Mouse (Mus musculus) inflammation-experienced regulatory T-cells, adult 6 months (primary cell): ENCODE measurements around the gene Eomes. TPM values are rescaled to one million over a fixed set of nuclear protein-coding genes. Genes with fewer than 3 reads are reported as not detected.

Experiments used
- ATAC-seq: one replicate; pipeline ENCODE4 v1.8.0; 2017
- polyA plus RNA-seq, 3 experiments: library from polyadenylated mRNA; unstranded; fragments of 100-300 nt; shearing (Covaris generic); gene quantifications; one replicate each; pipeline ENCODE4 v1.2.1; 2017

The Eomes gene
- polyA plus RNA-seq: 10 to 100 TPM in 1 of 3 experiments, under 1 TPM in 2; 0.16 to 10.9 (median 0.62) TPM

DNA sequence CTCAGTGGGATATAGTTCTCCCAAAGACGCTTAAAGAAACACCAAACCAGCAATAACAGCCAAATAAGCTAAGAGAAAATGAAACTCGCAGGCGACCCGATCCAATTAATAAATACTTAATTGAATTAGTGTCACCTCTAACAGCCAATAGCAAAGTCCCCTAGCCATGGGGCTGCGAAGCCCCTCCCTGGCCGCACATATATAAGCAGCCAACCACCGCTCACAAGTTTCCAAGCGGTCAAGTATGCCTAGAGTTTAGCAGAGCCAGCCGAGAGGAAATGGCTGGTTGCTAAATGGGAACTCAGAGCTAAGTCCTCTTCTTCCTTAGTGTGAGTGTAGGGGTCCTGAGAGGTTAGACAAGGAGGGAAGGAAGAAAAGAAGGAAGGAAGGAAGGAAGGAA is at the start of gene Eomes:
TSS of gene Eomes (plus strand) at position 252 of the 400 bp plus-strand sequence.
- ATAC-seq: no peak

DNA sequence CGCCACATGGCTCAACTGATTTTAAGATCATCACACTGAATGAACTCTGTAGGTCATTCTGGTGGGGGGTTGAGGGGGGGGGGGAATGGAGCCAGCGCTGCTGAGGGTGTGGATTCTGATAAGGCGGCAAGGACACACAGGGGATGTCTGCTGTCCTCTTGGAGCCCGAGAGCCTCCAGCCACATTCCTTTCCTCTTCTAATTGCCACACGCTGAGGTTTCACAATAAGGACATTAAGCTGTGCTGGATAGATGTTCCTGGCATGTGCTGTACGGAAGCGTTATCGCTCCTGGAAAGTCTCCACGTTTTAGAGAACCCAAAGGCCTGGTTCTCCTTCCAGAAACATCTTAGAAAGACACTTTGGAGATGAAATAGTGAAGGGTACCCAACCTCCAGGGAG is 33.2 kb upstream of the Eomes start:
- no peak for ATAC-seq

DNA sequence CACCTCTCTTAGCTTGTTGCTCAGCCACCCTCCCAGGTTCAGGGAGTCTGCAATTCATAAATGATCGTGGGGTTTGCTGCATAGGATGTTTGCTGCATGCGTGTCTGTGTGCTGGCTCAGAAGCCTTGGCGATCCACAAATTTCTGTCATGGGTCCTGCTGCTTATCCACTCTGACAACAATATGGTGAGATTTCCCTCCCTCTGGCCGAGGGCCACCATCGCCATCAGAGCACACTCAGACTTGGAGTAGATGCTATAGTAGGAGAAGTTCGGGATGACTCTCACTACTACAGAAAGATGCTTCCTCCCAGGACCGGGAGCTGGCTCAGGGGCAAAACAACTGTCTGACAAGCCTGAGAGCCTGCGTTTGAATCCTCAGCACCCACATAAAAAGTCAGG is 28.7 kb upstream of the Eomes start:
- ATAC-seq: no peak

DNA sequence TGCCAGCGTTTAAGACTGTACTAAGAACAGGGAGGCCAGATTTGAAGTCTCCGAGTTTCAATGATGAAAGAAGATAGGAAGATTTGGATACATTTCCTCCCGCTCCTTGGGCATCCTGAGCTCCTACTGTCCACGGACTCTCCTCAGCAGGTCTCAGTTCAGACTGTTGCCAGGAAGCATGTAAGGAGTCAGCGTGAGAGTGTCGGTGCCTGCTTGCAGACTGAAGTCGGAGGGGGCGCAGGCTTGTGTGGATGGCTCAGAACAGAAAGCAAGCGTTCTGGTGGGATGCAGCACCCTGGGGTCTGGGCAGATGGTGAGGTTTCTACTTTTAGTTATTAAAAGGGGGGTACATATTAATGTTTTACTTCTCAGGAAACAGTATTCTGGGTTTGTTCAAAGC is 24.6 kb upstream of the Eomes start:
- peak; percentile 55 for ATAC-seq

DNA sequence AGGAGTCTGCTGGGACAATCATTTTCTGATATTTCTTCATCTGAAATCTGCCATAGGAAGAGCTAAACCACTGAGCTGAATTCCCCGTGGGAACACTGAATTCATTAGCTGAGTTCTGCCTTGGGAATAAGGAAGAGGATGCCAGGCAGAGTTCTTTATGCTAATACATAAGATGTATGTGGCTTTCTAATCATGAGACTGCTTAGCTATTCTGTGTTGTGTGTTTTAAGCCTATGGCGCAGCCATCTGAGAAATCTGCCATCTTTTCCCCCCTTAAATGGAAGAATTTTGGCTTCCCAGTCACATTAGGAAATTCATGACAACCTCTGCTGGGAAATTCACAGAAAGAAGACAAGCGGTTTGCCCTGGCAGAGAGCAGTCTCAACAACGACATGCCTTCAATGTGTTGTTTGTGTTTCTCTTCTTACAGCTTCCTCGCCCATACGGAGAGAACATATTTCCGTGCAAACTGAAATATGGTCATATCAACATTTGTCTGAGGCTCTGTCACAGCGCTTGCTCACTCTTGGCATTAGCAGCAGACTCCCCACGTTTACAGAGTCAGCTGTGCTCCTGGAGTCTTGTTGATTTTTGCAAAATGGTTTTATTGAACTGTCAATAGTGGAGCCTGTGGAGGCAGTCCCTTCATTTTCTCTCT is 22.7 kb upstream of the Eomes start:
- no peak for ATAC-seq

DNA sequence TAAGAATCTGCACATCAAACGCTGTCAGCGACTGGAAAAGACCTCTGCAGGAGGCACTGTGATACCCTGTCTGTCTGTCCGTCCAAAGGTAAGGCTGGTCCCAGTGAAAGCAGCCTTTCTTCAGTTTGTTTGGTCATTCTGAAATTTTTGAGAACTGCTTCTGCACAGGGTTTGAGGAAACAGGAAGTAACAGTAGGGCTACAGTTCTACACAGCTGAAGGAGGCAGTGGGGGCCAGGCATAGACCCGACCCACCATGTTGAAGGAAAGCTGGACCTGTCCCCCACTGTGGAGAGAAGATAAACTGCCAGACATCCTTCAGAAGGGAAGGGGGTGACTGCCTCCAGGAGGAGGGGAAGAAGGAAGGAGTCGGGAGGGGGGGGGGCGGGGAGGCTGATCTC is 21.6 kb upstream of the Eomes start:
- ATAC-seq: no peak

DNA sequence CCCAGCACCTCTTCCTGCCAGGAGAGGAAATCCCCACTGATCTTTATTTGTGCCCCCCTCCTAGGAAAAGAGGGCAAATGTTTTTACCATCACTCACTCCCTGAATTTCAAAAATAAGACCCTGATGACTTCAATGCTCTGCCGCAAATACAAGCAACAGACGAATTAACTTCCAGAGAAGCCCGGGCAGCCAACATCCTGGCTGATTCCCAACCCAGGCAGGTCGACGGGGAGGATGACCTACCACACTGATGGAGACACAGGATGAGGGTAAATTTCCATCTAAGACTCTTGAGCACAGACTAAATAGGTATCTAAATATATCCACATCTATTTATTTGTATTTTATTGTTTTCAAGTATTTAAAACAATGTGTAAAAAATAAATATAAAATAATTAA is 20.0 kb upstream of the Eomes start:
- no peak for ATAC-seq

DNA sequence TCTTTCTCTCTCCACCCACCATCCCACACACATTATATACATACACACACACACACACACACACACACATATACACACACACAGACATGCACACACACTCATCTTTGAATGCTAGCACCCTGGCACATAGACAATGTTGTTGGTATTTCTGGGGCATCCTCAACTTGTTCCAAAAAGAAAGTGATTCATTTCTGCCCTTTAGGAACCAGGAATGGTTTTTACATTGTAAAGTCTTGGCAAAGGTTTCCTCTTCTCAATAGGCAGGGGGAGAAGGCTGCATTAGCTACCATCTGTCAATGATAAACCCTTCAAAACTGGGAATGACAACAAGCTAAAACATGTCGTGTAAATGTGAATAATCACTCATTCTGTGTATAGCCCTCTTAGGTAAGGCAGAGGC is 14.0 kb upstream of the Eomes start:
- no peak for ATAC-seq

DNA sequence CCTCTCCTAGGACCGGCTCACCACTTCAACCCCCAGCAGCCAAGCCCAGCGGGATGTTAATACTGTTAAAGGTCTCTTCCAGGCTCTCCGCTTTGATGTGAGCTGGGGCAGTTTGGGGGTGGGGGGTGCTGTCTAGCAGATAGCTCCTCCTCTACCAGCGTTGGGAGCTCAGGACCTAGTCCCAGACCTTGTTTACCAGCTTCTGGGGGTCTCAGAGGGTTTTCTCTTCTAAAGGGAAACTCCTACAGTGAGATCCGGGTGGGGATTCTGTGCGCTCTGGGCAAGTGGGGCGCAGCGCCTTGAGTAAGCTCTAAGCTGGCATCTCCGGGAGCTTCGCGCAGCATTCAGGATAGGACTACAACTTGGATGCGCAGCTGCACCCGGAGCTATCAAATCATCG is 9.7 kb upstream of the Eomes start:
- ATAC-seq: no peak

DNA sequence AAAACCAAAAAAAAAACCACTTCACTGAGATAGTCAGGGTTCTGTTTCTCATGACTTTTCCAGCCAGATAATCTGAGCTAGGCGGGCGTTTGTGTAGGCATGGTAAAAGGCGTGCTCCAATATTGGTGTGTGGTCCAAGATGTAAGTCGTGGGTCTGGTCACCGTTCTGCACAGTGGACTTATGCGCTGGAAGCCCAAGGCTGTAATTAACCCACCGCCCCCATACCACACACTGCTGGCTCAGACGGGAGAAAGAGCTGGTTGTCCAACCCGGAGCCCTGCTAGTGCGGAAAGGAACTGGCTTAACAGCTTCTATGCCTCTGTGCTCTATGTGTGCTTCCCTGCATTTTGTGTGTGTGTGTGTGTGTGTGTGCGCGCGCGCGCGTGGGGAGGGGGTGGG is 8.7 kb upstream of the Eomes start:
- ATAC-seq: no peak

DNA sequence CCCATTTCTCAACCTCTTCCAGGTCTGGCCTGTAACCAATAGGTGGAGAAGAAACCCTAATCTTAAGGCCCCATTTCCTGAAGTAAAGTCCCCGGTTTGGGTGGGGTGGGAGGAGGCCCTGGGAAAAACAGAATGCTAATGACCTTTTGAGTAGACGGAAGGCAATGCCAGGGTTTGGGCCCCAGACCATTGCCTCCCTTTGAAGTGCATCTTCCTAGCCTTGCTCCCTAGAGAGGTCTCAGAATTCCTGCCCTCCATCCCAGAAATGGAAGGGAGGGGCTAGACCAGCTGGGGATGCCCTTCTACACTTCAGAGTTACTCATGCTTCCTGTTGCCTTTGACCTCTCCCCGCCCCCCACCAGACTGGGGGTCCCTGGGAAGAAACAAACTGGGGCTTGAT is 6.7 kb upstream of the Eomes start:
- ATAC-seq: no peak

DNA sequence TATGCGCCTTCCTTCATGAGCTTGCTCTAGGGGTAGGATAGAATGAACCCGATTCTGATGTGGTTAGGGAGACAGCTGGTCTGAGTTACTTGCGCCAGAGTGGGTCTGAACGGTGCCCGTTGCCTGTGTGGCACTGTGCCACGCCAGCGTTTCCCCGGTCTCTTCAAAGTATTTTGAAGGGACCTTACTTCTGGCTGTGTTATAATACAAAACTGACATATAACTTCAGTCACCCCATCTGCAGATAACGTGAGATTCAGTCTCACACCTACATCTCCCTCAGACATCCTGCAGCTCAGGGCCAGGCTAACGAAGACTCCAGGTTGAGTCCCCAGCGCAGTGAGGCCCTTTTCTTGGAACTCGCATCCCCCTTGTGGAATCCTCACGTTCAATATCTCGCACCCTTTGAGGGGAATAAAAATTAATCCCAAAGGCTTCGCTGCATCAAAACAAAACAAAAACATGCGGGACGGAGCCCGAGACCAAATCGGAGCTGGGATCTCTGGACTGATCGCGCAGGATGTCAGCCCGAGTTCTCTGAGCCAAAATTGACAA is 1.7 kb upstream of the Eomes start:
- ATAC-seq: no peak

DNA sequence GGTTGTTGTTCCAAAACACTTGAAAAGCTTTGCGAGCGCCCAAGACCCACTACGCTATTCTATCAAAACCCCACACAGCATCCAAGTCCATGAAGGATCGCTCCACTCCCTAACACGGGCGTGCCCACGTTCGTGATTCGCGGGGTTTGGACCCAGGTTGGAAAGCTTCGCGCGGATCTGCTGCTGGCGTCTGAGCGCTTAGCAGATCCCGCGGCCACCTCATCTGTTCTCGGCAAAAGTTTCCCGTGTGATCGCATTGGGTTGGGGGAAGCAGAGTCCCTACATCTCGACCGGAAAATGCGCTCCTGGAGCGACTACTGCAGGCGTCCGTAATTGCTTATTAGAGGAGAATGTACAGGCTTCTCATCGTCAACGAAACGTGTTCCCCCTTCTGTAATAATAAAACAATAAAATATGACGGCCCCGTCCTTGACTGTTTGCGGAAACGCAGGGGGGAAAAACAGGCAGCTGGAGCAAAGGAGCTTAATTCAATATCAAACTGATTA is 1.2 kb upstream of the Eomes start:
- ATAC-seq: peak; percentile 21

DNA sequence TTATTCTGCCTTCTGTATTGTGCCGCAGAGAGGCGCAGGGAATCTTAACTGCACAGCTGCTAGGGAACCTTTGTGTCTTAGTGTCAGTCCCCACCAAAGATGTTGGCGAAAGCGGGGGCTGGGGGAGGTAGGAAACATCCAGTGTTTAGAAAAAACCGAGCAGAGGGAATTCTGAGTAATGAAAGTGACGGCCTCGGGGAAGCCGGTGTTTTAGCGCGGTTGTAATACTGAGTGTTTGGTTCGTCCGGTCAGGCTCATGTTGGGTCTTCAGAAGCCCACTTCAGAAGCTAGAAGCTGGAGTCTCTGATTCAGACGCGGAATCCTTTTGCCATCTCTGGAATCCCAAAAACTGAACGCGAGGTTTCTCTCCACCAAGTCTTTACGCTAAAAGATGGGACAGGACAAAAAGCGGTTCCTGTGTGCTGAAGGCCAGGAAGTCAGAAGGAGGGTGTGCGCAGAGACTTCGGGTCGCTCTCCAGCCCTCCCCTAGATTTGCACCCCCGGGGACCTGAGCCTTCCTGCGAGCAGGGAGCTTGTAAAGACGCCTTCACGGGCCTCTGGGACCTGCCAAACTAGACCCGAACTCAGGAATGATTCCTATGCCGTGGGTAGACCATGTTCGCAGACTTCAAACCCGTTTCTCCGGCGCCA is 606 bp upstream of the Eomes start:
- no peak for ATAC-seq

DNA sequence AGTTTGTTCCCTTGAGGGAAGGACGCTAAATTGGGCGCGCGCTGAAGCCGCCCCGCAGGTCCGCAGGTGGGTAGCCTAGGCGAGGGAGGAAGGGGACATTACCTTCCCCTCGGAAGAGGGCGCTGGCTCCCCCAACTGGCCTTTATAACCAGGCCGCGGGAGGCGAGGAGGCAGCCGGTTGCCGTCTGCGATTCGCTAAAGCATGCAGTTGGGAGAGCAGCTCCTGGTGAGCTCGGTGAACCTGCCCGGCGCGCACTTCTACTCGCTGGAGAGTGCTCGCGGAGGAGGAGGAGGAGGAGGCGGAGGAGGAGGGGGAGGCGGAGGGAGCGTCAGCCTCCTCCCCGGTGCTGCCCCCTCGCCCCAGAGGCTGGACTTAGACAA is 436 bp downstream of the Eomes start:
- no peak for ATAC-seq

DNA sequence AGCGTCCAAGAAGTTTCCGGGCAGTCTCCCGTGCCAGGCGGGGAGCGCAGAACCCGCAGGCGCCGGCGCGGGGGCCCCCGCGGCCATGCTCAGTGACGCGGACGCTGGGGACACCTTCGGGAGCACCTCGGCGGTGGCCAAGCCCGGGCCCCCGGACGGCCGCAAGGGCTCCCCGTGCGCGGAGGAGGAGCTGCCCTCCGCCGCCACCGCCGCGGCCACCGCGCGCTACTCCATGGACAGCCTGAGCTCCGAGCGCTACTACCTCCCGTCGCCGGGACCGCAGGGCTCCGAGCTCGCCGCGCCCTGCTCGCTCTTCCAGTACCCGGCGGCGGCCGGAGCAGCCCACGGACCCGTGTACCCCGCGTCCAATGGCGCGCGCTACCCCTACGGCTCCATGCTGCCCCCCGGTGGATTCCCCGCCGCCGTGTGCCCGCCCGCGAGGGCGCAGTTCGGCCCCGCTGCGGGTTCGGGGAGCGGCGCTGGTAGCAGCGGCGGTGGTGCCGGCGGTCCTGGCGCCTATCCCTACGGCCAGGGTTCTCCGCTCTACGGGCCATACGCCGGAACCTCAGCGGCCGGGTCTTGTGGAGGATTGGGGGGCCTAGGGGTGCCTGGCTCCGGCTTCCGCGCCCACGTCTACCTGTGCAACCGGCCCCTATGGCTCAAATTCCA is 961 bp downstream of the Eomes start:
- peak; percentile 44 for ATAC-seq

DNA sequence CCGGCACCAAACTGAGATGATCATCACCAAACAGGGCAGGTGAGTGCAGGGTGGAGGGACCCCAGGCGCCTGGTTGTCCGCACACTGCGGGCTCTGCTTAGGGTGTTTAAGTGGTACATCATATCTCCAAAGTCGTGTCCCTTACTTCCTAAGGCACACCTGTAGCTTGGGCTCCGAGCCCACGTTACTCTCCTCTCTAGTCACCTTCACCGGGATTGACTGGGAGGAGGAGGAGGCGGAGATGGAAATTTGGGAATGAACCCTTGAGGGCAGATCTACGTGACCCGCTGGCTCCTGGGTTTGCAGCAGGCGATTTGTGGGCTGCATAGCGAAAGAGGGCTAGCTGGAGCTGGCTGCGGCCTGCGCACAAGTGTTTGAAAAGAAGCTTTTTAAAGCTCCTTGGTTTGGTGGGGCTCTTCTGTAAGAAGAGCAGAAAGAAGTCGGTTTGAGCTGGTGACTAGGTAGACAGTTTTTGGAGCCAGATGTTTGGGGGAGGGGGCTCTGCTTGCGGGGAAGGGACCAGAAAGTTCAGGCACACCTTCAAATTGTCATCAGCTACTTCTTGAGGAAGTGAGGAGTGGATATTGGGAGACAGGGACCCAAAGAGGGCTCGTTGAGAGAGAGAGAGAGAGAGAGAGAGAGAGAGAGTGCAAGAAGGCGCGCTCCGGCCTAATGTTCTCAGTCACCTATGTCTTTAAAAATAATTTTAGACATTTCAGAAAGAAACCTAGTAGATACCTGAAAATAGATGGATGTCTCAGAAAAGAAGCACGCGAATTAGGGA is 1.7 kb downstream of the Eomes start:
- ATAC-seq: no peak

DNA sequence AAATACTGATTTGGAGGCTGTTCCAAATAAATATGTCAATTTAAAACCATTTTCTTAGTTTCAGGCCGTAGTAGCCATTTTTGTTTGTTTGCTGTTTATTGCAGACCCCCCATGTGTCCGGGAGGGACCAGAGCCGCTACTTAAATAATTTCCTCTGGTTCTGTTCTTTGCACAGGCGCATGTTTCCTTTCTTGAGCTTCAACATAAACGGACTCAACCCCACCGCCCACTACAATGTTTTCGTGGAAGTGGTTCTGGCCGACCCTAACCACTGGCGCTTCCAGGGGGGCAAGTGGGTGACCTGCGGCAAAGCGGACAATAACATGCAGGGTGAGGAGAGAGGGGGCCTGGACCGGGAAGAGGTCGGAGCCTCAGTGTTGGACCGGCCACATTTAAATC is 2.3 kb downstream of the Eomes start:
- ATAC-seq: no peak

DNA sequence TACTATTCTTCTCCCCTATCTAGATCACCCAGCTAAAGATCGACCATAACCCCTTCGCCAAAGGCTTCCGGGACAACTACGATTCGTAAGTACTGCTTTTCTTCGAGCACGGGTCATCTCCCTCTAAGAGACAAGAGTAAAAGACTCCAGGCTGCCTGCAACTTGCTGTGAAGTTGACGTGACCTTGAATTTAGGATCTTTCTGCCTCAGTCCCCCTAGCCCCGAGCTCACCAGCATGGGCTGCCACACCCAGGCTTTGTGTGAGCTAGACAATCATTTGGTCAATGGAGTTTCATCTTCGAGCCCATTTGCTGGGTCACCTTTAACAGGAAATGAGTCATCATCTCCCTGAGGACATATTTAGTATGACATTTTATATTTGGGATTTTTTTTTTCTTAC is 4.2 kb downstream of the Eomes start:
- no peak for ATAC-seq

DNA sequence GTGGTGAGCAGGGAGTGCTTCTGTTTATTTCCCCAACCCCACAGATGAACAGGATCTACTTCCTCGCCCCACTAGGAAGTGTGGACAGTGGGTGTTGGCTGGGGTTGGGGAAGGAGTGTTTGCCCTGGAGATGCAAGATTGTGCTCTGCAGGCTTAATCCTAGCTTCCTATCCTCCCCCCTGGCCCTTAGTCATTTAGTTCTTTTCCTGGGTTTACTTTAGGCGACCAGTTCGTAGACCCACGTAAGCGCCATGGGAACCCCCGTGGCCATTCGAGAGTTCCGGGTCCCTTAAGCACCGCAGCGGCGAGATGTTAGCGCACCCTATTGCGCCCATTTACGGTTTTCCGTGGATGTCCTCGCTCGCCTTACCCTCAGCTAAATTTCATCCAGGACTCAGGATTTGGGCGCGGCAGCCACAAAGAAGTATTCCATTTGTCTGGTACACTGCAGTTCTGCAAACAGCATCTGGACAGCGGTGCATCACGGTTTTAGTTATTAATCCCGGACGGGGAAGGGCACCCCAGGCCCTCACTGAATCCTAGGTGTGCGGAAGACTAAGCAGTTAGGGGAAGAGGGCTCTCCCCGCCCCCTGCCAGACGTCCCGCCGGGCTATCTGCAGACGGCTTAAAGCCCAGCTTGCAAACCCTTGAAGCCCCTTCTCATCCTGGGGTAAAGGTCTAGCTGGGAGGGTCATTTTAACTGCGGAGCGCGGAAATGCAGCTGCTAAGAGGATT is 8.5 kb downstream of the Eomes start:
- ATAC-seq: no peak

DNA sequence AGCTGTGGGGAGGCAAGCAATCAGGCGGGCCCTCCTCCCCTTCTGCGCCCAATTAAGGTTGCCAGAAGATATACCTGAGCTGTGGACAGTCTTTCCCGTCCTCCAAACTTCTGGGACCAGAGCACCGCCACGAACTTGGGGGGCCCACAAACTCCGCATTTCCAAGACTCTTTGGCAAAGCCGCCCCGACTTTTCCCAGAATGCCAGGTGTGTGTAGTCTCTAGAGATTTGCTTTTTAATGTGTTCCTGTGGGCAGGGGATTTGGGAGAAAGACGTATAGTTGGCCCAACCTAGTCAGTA is 9.0 kb downstream of the Eomes start:
- ATAC-seq: no peak

DNA sequence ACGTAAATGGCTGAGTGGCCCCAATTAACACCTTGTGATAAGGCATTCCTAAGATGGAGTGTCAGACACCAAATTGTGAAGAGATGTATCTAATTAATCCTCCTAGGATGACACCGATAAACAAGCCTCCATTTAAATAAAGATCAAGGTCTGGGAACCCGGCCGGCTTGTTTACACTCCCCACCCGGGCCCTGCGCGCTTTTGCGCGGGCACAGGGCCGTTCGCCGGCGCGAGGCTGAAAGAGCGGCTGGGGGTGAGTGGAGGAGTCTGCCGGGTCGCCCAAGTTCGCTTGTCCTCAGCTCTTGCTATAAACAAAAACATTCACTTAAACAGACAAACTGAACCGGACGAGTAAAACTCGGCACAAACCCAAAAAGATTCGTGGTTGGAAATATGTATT is 9.6 kb downstream of the Eomes start:
- no peak for ATAC-seq
